Mouse (Mus musculus) naive thymus-derived CD4-positive, alpha-beta T cell, adult 2 months (primary cell): Measurements from ENCODE around the gene Parp9.
"Not testable (repeated sequence)": the region's sequence is repeated elsewhere in the genome, so short reads cannot be mapped to it uniquely, and the experiment has no call there.

ENCODE experiments used
- DNase-seq: peaks from one replicate; pipeline ENCODE4 v3.0.0-alpha.2; 2011; ENCODE audit warnings: low read depth

The Parp9 gene

GRCm38 (mm10) chr16:35938211-35939151, at the start of gene Parp9, which contains the start of gene Dtx3l:
Parp9 (plus strand) TSS chr16:35938470.
Dtx3l (minus strand) TSS chr16:35939151.
- peak; percentile 85 for DNase-seq

- DNase-seq, result no peak
Observed at GRCm38 (mm10) chr16:35888910-35889309, 49.4 kb upstream of the Parp9 start.

- DNase-seq, result peak; percentile 28
Observed at GRCm38 (mm10) chr16:35890645-35891044, 47.6 kb upstream of the Parp9 start.

- DNase-seq, result not testable (repeated sequence)
Observed at GRCm38 (mm10) chr16:35891603-35892002, 46.7 kb upstream of the Parp9 start.

- DNase-seq, result no peak
Observed at GRCm38 (mm10) chr16:35894997-35895396, 43.3 kb upstream of the Parp9 start.

GRCm38 (mm10) chr16:35900541-35900940, 37.7 kb upstream of the Parp9 start:
- DNase-seq, result no peak

GRCm38 (mm10) chr16:35903014-35903640, 35.1 kb upstream of the Parp9 start:
- no peak for DNase-seq

GRCm38 (mm10) chr16:35904121-35904736, 34.0 kb upstream of the Parp9 start:
- DNase-seq, result no peak

- peak; percentile 58 for DNase-seq
Observed at GRCm38 (mm10) chr16:35905355-35905754, 32.9 kb upstream of the Parp9 start.

GRCm38 (mm10) chr16:35905819-35906485, 32.3 kb upstream of the Parp9 start:
- DNase-seq, result peak; percentile 12

GRCm38 (mm10) chr16:35906887-35907286, 31.4 kb upstream of the Parp9 start:
- no peak for DNase-seq

- DNase-seq, result no peak
Observed at GRCm38 (mm10) chr16:35907432-35908201, 30.7 kb upstream of the Parp9 start.

GRCm38 (mm10) chr16:35911449-35911848, 26.8 kb upstream of the Parp9 start:
- no peak for DNase-seq

- DNase-seq, result peak; percentile 65
Observed at GRCm38 (mm10) chr16:35913526-35913925, 24.7 kb upstream of the Parp9 start.

GRCm38 (mm10) chr16:35914301-35914700, 24.0 kb upstream of the Parp9 start:
- DNase-seq, result no peak

- DNase-seq, result peak; percentile 76
Observed at GRCm38 (mm10) chr16:35918721-35919543, 19.3 kb upstream of the Parp9 start.

- no peak for DNase-seq
Observed at GRCm38 (mm10) chr16:35921676-35922235, 16.5 kb upstream of the Parp9 start.

GRCm38 (mm10) chr16:35922301-35922895, 15.9 kb upstream of the Parp9 start:
- DNase-seq, result no peak

- no peak for DNase-seq
Observed at GRCm38 (mm10) chr16:35923546-35924198, 14.6 kb upstream of the Parp9 start.
